Mouse (Mus musculus): Measurements from ENCODE around the gene Pot1a.

Pot1a gene

DNA sequence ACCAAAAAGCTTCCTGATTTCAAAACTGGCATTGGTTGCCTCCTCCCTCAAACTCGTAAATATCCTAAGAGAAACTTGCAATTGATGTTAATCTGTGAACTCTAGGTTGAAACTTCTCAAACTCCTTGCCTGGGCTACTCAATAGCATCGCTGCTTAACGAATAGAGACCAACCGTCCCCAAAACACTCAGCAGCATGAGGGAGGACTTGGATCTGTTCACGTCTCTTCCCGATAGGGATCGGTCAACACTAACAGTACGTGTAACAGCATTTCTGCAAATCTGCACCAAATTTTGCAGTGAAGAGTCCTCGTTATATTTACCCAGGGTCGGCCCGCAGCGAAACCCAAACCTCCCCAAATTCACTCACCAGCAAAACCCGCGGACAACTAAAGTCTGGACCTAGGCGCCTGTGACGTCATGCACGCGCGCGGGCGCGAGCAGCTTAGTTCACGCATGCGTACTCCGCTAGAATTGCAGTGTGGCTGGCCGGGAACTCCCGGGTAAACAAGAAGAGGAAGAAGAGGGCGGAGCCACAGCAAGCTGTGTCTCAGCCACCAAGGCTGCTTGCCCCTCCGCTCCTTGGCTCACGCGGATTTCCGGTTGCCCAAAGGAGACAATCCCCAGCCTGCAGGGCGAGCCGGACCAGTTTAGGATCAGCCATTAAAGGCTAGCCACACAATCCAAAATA lies at the start of gene Pot1a:
TSS of gene Pot1a (minus strand) at position 441 of the 690 bp plus-strand sequence.
- DNase-seq, result peak; percentile 96

DNA sequence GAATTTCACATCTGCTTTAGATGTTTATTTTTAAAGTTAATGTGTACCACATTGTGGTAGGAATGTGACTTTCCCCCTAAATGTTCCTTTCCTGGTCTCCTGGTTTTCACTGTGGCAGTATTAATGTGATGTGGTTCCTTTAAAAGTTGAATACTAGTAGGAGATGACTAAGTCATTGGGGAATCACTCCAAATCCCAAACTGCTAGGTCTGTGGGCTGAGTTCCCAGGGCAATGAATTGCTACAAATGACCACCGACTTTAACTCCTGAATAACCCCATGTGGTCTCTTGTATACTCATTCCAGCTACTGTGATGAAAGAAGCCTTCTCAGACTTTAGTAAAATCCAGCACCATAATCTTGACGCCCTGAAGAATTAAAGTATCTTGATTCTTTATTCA lies 27.2 kb upstream of the Pot1a start:
- DNase-seq, result no peak

DNA sequence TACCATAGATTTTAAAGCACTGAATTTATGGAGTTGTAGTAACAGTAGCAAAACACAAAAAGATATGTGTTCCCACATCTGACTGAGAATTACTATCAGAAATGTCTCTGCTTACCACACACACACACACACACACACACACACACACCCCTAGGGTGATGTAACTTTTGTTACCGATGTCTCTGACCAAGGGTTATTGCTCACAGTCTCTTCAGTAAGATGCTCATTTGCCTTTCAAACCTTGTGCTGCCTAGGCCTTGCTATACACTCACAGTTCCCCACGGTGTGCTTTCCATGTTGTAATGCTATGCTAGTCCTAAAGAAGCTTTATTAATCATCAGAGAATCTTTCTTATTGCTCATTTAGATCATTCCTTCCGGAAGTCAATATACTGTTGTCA lies 3.0 kb downstream of the Pot1a start:
- no peak for DNase-seq

DNA sequence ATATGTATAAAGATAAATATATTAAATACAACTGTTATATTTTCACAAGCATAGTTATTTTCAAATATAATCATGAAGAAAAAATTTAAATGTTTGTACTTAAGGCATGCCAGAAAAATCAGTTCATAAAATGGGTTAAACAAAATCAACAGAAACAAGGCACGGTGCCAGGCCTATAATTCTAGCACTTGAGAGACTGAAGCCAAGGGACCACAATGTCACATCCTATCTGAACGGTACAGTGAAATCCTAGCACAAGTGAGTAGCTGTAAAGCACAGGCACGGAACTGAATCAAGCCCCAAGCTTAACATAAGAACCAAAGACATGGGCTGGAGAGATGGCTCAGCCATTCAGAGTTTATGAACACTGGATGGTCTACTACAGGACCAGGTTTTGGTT lies 6.8 kb downstream of the Pot1a start:
- DNase-seq, result no peak

DNA sequence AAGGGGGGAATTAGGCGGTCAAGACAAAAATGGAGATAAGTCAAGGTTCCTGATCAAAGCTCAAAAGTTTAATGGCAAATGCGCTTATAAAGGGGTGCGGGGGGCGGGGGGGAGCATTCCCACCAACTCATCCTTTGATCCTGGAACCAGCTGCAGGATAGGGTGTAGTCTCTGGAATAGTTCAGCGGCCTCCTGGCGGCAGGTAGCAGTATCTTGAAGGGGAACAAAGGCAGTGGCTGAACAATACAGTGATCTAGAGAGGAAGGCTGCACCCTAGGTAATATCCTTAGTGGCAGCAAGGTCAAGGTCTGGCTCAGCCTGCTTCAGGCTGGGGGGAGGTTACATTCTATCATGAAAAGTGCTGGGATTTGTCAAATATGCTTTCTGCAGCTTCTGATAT lies 7.8 kb downstream of the Pot1a start:
- no peak for DNase-seq

DNA sequence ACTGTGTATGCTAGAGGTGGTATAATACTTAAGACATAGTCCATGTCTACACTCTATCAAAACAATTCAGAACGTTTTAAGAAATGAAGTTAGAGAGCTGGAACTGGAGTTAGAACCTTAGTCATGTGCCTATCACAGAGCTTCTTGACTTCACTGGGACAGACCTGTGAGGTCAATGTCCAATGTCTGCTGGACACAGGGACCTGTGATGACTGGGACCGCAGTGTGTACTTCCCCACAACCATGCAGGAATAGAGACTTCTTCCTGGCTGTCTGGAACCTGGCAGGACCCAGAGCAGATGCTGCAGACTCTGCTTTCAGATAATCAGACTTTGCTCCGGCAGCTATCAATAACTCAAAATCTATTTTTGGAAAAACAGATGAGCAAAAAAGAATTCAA lies 40.8 kb downstream of the Pot1a start:
- DNase-seq, result no peak

DNA sequence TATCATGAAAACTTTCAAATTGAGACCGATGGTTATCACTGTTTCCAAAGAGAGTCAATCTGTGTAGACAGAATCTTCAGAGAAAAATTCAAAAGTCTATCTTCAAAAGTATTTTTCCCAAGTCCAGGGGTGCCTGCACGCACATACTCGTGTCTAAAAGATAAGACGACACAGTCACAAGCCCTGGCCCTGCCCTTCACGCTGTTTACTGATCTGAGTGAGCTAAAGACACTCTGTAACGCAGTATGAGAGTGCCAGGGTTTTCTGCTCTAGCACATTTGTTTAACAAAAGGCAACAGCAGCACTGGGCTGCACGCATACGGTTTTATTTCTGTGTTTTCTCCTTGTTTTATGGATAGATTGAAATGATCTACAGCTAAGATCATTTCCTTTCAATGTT lies 41.5 kb downstream of the Pot1a start:
- no peak for DNase-seq

DNA sequence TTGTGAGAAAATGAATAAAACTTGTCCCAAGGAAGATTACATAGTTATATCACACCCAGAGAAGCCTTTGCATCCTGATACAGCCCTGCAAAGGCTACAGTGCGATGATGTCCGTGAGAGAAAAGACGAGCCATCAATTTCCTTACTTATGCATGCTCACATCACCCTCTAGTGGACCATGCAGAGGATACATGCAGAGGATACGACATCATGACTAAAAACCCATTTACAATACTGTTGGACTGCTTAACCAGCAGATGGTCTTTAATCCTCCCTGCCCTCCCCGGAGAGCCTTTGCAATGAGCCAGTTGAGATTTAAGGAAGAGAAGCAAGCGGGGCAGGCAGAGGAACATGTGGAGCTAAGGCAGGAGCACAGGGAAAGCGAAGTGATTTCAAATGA lies 42.0 kb downstream of the Pot1a start:
- peak; percentile 9 for DNase-seq

DNA sequence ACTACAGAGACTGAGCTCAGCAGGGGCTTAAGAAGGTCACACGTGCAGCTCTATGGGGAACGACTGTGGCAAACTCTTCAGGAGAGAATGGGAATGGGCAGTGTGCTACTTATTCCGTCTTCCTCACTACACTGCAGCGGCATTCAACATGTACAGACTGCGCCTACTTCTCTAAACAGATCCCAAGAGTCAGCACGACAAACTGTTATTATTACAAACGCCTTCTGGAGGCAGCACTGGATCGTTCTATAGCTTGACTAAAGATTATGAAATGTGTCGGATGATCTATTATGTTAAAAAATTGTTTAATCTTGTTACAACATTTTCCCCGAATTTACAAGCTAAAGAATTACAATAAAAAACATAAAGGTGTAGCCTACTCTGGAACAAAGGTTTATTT lies 42.8 kb downstream of the Pot1a start:
- DNase-seq, result peak; percentile 12

DNA sequence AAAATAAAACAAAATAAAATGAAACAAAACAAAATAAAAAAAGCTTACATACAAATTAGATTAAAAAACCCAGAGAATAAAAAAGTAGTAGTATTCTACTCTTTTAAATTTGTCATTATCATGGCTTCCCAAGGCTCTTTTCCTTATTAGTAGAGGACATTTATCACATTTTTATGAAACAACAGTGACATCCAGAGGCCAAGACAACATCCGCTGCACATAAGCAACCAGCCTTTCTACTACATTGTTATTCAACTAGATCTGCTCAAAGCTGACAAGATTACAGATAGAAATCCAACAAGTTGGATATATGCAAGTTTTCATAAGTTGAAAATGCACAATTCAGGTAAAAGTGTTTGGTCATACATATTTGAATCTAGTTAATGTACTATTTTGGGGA lies 56.4 kb downstream of the Pot1a start:
- DNase-seq, result no peak

DNA sequence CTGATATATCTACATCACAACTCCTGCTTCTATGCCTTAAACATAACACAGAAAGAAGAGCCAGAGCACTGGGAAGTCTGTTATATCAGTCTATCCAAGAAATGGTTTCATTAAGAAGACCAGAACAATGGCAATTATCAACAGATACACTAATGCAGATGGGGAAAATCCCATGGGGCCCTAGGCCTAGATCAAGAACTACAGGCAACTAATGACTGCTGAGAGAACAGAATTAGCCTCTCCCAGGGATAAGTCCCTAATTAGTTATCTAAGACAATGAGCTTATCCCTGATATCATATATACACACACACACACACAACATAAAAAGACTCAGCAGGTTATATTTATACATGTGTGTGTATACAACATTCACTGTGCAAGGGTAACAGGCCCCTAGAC lies 72.5 kb downstream of the Pot1a start:
- no peak for DNase-seq

DNA sequence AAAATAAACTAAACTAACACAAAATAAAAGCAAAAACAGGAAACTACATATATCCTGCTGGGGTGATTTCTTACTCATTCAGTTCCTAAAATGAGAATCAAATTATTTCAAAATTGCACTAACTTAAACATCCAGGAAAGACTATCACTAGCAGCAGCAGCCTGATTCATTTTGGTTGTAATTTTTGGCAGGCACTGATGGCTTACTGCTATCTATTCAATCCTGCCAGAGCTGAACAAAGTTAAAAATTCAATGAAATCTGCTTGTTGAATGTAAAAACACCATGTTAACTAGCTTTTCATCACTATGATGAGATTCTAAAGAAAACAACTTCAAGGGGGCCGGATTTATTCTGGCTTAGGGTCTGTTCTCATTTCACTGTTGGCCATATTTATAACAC lies 82.5 kb downstream of the Pot1a start:
- DNase-seq, result no peak

DNA sequence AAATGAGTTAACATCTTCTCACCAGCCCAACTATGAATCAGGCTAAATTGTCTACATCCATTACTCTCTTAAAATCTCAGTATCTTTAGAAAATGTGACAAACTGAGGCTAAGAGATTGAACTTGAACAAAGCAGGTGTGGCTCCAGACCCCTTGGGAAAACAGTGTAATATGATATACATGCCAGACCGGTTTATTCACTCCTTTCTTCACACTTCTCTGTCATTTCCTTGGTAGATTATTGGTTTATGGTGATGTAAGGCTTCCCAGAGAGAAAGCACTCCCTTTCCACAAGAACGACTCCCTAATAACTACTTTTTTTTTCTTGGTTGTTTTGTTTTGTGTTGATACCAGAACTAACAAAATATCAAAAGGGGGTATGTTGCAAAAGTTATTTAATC lies 98.4 kb downstream of the Pot1a start:
- no peak for DNase-seq

DNA sequence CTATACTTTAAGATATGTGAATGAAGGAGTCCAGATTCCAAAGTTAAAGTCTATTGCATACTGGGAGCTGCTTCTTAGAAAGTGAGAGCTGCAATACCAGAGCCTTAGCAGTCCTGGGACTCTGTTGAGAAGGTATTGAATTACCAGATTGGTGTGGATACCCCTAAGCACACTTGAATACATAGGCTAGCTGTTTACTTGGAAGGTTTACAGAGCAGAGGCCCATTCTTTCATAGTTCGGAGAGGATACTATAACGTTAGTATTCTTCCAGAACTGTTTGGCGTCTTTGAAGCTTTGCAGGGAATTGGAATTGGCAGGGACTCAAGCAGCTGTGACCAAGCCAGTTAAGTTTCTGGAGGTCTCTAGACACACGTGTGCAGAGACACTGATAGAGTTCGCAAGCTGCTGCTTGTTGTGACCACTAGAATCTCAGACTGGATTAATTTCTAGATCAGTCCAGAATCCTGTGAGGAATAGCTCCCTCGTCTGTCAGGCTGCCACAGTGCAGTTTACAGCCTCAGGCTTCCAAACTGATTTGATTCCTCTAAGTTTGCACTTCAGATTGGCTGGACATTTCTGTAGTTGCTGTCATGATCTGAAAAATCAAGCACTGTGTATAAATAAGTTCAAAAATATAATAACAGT lies 99.7 kb downstream of the Pot1a start:
- DNase-seq, result peak; percentile 54

DNA sequence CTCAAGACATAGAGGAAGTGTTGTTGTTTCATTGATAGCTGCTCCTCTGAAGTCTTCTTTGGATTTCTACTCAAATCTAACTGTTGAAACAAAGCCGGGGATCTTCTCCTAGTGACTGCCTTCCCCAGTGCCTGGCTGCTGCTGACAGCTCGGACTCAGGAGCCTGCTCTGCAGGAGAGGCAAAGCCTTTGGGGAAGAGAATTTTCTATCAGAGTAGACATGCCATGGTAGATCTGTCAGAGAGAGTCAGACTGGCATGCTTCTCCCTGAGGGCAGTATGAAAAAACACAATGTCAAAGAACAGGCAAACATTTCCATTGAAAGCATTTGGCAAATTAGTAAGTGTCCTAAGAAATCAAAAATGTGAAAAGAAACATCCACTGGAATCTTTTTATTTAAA lies 109.1 kb downstream of the Pot1a start:
- DNase-seq, result no peak
